Mouse (Mus musculus) cerebellum, adult 9-11 months (tissue): ENCODE results near the gene Nat10.
A peak's percentile ranks its signal among the peaks of the same experiment; 100 is the strongest.

ENCODE experiments used
- DNase-seq: peaks from one replicate; pipeline ENCODE4 v3.0.0; 2022

Gene Nat10

DNA sequence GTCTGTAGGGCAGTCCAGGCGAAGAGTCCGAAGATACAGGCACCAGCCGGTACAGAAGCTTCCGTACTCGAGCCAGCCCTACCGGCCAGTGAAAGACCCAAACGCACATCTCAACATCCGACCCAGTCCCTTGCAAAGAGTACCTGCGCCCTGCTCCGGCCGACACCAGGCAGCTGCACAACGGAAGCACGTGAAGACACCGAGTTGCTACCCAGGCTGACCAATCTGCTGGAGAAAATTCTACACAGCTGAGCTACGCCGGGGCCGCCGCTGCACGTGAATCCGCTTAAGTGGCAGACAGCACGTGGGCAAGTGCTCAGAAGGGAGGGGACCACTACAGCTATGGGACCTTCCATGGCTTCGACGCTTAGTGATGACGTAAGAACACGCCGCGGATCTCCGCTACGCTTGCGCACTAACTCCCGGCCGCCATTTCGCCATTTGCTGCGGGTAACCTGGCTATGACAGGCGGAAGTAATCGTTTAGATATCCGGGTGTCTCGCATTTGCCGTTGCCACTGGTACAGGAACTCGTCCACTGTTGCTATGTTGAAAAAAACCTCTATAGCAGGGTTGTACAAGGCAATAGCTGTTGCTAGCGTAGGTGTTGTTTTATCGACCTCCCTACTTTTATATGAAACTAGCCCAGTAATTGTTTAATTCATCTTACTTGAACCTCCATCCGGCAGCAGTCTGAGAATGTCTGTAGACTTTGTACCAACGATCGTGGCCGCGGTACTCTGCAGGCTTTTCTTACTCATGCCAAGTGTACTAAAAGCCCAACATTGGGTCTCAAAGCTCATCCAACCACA is at the start of gene Nat10:
Nat10 (minus strand) TSS at position 365 of the 811 bp plus-strand sequence.
- DNase-seq = peak; percentile 99

- DNase-seq = no peak
These were observed 49.3 kb upstream of the Nat10 start for GRCm38 (mm10) chr2:103810412-103810811.

DNA sequence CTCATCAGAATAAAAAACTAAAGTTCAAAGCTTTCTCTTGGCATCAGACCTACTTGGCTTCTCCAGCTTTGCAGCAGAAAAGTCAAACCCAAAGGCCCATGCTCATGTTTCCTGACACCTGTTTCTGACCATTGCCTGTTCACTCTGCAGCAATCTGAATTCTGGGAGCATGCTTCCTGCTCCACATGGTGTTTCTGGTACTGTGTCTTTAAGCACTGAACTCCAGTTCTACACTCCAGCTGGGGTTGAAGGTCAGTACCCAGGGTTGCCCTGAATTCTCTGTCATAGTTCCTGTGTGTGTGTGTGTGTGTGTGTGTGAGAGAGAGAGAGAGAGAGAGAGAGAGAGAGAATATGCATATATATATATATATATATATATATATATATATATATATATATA is 47.4 kb upstream of the Nat10 start:
- DNase-seq = no peak

GRCm38 (mm10) chr2:103803770-103804530 is 42.9 kb upstream of the Nat10 start:
- DNase-seq = no peak

GRCm38 (mm10) chr2:103802422-103802821 is 41.4 kb upstream of the Nat10 start:
- DNase-seq = no peak

DNA sequence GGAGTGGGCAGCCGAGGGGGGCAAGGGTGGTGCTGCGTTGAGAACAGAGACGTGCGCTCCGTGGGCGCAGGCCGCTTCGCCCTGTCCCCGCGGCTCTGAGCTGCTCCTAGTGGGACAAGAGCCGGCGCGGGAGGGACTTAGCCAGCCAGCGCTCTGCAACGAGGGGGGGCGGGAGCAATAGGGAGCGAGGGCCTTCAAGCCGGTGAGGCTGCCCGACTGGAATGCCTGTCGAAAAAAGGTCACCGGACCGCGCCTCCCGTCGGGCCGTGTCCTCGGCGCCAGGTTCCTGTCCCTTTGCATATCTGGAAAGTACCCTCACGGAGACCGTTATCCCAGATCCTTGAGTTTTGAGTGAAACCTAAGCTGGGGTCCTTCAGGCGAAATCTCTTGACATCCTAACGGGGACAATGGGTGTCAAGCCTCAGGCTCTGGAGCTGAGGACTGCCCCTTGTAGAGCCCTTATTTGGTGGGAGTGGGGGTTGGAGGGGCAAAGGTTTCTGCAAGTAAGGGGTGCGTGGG is 36.5 kb upstream of the Nat10 start, which contains the start of gene Caprin1:
Caprin1 (minus strand) TSS at position 159 of the 519 bp plus-strand sequence.
- DNase-seq = peak; percentile 96

DNA sequence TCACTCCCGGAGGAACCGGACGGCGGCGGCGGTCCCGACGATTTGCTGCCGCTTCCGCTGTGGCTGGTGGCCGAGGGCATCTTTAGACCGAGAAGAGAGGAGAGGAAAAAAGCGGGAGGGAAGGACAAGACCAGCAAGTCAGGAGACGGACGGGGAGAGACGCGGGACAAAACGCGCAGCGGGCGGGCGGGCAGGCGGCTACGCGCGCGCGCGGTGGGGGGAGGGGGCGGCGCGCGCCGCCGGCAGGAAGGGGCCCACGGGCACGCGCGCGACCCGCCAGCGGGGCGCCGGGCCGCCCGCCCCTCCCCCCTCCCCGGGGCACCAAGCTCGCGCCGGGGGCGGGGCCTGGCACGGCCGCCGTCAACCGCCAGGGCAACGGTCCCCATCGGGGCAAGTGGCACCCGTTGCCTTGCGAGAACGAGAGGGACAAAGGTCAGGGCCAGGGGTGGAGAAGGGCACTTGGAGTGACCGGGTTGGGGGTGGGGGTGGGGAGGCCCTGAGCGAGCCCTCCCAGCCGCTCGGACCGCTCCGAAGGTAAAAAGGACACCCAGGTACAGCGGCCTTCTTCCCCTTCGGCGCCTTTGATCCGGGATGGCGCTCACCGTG is 35.9 kb upstream of the Nat10 start:
- no peak for DNase-seq

GRCm38 (mm10) chr2:103796211-103796860 is 35.3 kb upstream of the Nat10 start:
- DNase-seq = peak; percentile 68

DNA sequence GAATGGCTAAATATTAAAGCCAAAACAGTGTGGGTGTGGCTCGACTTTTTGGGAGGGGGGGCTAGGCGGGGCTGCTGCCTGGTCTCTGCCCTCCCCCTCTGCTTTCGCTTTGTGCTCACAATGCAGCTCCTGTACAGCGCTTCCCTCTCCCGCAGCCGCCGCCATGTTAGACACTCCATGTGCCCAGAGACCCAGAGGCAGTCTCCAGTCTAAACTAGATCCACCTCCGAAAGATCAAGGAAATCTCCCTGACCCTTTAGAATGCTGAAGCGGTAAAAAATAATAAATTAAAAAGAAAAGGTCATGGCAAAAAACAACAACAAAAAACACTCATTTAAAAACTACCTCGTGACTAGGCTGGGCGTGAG is 34.8 kb upstream of the Nat10 start:
- DNase-seq = peak; percentile 54

GRCm38 (mm10) chr2:103792009-103792408 is 30.9 kb upstream of the Nat10 start:
- no peak for DNase-seq

- no peak for DNase-seq
These were observed 24.7 kb upstream of the Nat10 start for GRCm38 (mm10) chr2:103785735-103786134.

DNA sequence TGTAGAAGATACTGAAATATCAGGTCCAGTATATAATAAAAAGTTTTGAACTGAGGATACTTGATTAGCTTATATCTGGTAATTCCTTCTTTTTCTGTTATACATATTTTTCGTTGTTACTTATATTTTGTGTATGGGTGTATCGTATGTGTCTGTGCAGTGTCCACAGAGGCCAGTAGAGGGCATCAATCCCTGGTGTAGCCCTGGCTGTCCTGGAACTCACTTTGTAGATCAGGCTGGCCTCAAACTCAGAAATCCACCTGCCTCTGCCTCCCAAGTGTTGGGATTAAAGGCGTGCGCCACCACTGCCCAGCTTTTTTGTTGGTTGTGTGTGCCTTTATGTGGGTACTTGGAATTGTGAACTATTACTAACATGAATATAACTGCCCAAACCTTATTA is 23.6 kb upstream of the Nat10 start:
- DNase-seq = no peak

DNA sequence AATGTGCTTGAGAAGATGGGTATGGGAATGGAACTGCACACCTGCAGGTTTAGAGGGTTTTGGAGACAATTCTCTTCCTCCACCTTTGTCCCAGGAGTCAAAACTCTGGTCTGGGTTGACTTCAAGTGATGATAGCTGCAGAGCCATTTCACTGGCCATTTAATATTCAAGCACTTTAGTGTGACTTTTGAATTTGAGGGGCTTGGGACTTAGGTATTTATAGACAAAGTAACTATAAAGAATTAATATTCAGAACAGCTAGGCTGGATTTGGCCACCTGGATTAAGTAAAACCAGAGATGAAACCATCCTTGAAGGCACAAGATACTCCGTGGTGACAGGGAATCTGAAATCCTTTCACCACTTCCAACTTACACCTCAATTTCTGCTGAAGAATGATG is 1.4 kb upstream of the Nat10 start:
- no peak for DNase-seq

GRCm38 (mm10) chr2:103761993-103762392 is 923 bp upstream of the Nat10 start:
- DNase-seq = no peak

DNA sequence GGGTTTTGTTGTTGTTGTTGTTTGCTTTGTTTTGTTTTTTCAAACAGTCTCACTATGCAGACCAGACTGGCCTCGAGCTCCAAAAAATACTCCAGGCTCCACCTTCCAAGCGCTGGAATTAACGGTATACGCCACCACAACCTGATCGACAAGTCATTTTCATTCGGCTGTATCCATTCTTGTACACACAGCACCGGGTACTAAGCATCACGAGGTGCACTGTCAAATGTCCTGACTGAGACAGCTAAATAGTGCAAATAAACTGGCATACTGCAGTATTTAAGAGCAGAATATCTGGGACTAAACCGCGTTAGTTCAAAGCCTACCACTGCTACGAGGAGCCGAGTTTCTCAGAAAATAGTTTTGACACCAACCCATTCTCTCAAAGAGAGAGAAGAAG is 649 bp downstream of the Nat10 start:
- no peak for DNase-seq

DNA sequence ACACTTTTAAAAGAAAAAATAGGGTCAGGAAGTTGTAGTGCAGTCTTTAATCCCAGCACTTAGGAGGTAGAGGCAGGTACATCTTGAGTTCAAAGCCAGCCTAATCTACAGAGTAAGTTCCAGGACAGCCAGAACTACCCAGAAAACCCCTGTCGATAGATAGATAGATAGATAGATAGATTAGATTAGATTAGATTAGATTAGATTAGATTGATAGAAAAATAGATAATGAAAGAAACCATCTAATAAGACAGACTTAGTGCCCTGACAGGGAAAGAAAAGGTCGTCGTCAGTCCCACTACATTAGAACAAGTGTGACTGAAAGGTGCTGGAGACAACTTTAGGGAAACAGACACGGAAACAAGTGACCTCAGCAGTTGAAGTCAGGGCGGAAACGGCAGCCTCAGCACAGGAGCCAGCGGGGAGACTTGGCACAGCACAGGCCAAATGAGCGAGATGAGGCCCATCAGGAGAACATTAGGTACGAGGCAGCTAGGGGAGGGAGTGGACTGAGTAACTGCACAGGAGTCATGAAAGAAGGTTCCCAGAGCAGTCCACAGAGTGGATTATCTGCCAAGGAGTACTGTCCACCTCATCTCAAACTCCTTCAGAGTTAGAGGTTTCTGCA is 5.5 kb downstream of the Nat10 start:
- no peak for DNase-seq

- DNase-seq = no peak
These were observed 6.5 kb downstream of the Nat10 start for GRCm38 (mm10) chr2:103754614-103755013.

GRCm38 (mm10) chr2:103751771-103752170 is 9.3 kb downstream of the Nat10 start:
- DNase-seq = no peak

DNA sequence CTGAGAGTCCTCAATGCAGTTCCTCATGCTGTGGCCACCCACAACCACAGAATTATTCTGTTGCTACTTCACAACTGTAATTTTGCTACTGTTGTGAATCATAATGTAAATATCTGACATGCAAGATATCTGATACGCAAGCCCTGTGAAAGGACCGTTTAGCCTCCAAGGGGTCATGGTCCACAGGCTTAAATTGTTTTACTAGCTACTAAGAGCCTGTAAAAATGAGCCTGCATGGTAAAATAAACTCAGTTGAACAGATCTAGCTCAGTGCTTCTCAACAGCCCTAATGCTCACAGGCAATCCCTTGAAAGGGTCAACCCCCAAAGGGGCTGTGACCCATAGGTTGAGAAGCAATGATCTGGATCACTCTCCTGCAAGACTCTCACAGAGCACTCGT is 12.0 kb downstream of the Nat10 start:
- no peak for DNase-seq

- DNase-seq = no peak
These were observed 13.2 kb downstream of the Nat10 start for GRCm38 (mm10) chr2:103747891-103748290.

DNA sequence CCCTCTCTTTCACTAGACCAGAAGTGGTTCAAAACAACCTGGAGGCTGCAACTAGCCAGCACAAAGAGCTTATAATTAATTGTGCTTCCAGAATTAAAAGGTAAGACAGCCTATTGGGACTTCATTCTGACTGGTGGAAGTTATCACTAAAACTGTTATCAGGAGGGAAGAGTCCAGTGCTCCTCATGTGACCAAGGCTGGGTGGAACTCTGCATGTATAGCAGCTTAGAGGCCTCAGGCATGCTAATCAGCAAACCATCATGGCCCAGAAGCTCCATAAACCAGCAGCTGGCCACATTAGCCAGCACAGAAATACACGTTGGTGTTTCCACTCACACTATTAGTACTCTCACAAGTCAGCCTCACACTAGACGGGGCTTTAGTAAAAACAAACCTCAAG is 14.3 kb downstream of the Nat10 start:
- DNase-seq = no peak

DNA sequence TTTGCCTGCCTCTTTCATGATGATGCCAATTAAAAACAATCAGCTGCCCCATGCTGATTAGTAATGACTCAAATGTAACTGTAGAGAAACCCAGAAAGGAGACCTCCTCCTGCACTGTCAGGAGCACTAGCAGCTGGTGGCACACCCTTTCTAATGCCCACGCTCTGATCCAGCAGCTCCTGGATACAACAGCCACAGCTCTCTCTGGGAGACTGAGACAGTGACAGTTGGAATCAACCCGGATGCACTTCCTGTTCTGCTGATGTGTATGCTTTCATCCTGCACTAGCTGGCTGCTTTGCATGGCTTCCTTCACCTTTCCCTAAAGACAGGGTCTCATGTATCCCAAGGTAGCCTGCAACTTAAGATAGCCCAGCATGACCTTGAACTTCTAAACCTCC is 15.0 kb downstream of the Nat10 start:
- no peak for DNase-seq

- DNase-seq = no peak
These were observed 15.6 kb downstream of the Nat10 start for GRCm38 (mm10) chr2:103745481-103745880.
